Mouse (Mus musculus): ENCODE results near the gene Itpk1.

Itpk1 gene

GRCm38 (mm10) chr12:102586286-102586881, 118.3 kb downstream of the Itpk1 start:
- in situ Hi-C loops (cut with MboI; ENCODE audit: low pct_unique_long_range_greater_than_20kb in 1 of 2, low sequenced_read_pairs in 2 of 2, unreplicated experiment in 1 of 2), result no loop called here

- in situ Hi-C loops (cut with MboI; ENCODE audit: low pct_unique_long_range_greater_than_20kb in 1 of 2, low sequenced_read_pairs in 2 of 2, unreplicated experiment in 1 of 2), result no loop called here
Measured at GRCm38 (mm10) chr12:102585390-102585789, 119.3 kb downstream of the Itpk1 start.

GRCm38 (mm10) chr12:102582441-102582840, 122.3 kb downstream of the Itpk1 start:
- in situ Hi-C loops (cut with MboI; ENCODE audit: low pct_unique_long_range_greater_than_20kb in 1 of 2, low sequenced_read_pairs in 2 of 2, unreplicated experiment in 1 of 2), result no loop called here

GRCm38 (mm10) chr12:102581579-102582196, 123.0 kb downstream of the Itpk1 start:
- in situ Hi-C loops (cut with MboI; ENCODE audit: low pct_unique_long_range_greater_than_20kb in 1 of 2, low sequenced_read_pairs in 2 of 2, unreplicated experiment in 1 of 2), result no loop called here

- in situ Hi-C loops (cut with MboI; ENCODE audit: low pct_unique_long_range_greater_than_20kb in 1 of 2, low sequenced_read_pairs in 2 of 2, unreplicated experiment in 1 of 2), result no loop called here
Measured at GRCm38 (mm10) chr12:102579041-102579440, 125.7 kb downstream of the Itpk1 start.

- in situ Hi-C loops (cut with MboI; ENCODE audit: low pct_unique_long_range_greater_than_20kb in 1 of 2, low sequenced_read_pairs in 2 of 2, unreplicated experiment in 1 of 2), result no loop called here
Measured at GRCm38 (mm10) chr12:102576659-102577398, 127.9 kb downstream of the Itpk1 start.

GRCm38 (mm10) chr12:102575541-102576329, 129.0 kb downstream of the Itpk1 start:
- in situ Hi-C loops (cut with MboI; ENCODE audit: low pct_unique_long_range_greater_than_20kb in 1 of 2, low sequenced_read_pairs in 2 of 2, unreplicated experiment in 1 of 2), result no loop called here

- in situ Hi-C loops (cut with MboI; ENCODE audit: low pct_unique_long_range_greater_than_20kb in 1 of 2, low sequenced_read_pairs in 2 of 2, unreplicated experiment in 1 of 2), result no loop called here
Measured at GRCm38 (mm10) chr12:102573036-102573435, 131.7 kb downstream of the Itpk1 start.

GRCm38 (mm10) chr12:102571666-102572065, 133.1 kb downstream of the Itpk1 start:
- in situ Hi-C loops (cut with MboI; ENCODE audit: low pct_unique_long_range_greater_than_20kb in 1 of 2, low sequenced_read_pairs in 2 of 2, unreplicated experiment in 1 of 2), result no loop called here

- in situ Hi-C loops (cut with MboI; ENCODE audit: low pct_unique_long_range_greater_than_20kb in 1 of 2, low sequenced_read_pairs in 2 of 2, unreplicated experiment in 1 of 2), result no loop called here
Measured at GRCm38 (mm10) chr12:102570734-102571133, 134.0 kb downstream of the Itpk1 start.

GRCm38 (mm10) chr12:102570111-102570510, 134.6 kb downstream of the Itpk1 start:
- in situ Hi-C loops (cut with MboI; ENCODE audit: low pct_unique_long_range_greater_than_20kb in 1 of 2, low sequenced_read_pairs in 2 of 2, unreplicated experiment in 1 of 2), result no loop called here

- in situ Hi-C loops (cut with MboI; ENCODE audit: low pct_unique_long_range_greater_than_20kb in 1 of 2, low sequenced_read_pairs in 2 of 2, unreplicated experiment in 1 of 2), result no loop called here
Measured at GRCm38 (mm10) chr12:102568219-102568618, 136.5 kb downstream of the Itpk1 start.

GRCm38 (mm10) chr12:102566951-102567350, 137.8 kb downstream of the Itpk1 start:
- in situ Hi-C loops (cut with MboI; ENCODE audit: low pct_unique_long_range_greater_than_20kb in 1 of 2, low sequenced_read_pairs in 2 of 2, unreplicated experiment in 1 of 2), result no loop called here

GRCm38 (mm10) chr12:102565086-102565485, 139.6 kb downstream of the Itpk1 start:
- in situ Hi-C loops (cut with MboI; ENCODE audit: low pct_unique_long_range_greater_than_20kb in 1 of 2, low sequenced_read_pairs in 2 of 2, unreplicated experiment in 1 of 2), result no loop called here

- in situ Hi-C loops (cut with MboI; ENCODE audit: low pct_unique_long_range_greater_than_20kb in 1 of 2, low sequenced_read_pairs in 2 of 2, unreplicated experiment in 1 of 2), result no loop called here
Measured at GRCm38 (mm10) chr12:102557372-102557771, 147.4 kb downstream of the Itpk1 start.

- in situ Hi-C loops (cut with MboI; ENCODE audit: low pct_unique_long_range_greater_than_20kb in 1 of 2, low sequenced_read_pairs in 2 of 2, unreplicated experiment in 1 of 2), result no loop called here
Measured at GRCm38 (mm10) chr12:102555850-102556249, 148.9 kb downstream of the Itpk1 start.

GRCm38 (mm10) chr12:102554721-102555516, 149.8 kb downstream of the Itpk1 start, which contains the start of gene Chga:
Gene Chga, plus strand, starts transcription at chr12:102554969.
- in situ Hi-C loops (cut with MboI; ENCODE audit: low pct_unique_long_range_greater_than_20kb in 1 of 2, low sequenced_read_pairs in 2 of 2, unreplicated experiment in 1 of 2), result no loop called here

- in situ Hi-C loops (cut with MboI; ENCODE audit: low pct_unique_long_range_greater_than_20kb in 1 of 2, low sequenced_read_pairs in 2 of 2, unreplicated experiment in 1 of 2), result no loop called here
Measured at GRCm38 (mm10) chr12:102553705-102554275, 150.9 kb downstream of the Itpk1 start.

All from mouse embryonic stem cell (cell line).